Mouse (Mus musculus) heart, embryonic 11.5 days (tissue): ENCODE measurements around the gene Ovol2. TPM values are rescaled to one million over a fixed set of nuclear protein-coding genes. Genes with fewer than 3 reads are reported as not detected.
A peak's percentile ranks its signal among the peaks of the same experiment; 100 is the strongest.

Experiments used
- ATAC-seq: fragments of 200-750 bp; cut with Nextera tagmentation; replicated peaks from 2 replicates; pipeline ENCODE4 v1.8.0; 2017; ENCODE audit warnings: moderate library complexity; ENCODE audit not compliant: insufficient number of reproducible peaks, low FRiP score, low TSS enrichment
- H3K27ac ChIP-seq: fragments of 300-500 bp; sonication (generic); 2 replicates; pipeline ENCODE4 v1.5.1; 2014; ENCODE audit warnings: mild to moderate bottlenecking, low read depth, low read length
- H3K27me3 ChIP-seq: fragments of 300-500 bp; sonication (generic); 2 replicates; pipeline ENCODE4 v1.6.1; 2014; ENCODE audit warnings: mild to moderate bottlenecking, low read length, mixed read lengths; ENCODE audit not compliant: control insufficient read depth, insufficient read depth
- H3K36me3 ChIP-seq: fragments of 300-500 bp; sonication (generic); 2 replicates; pipeline ENCODE4 v1.6.1; 2014; ENCODE audit warnings: mild to moderate bottlenecking, low read length, moderate library complexity, mixed read lengths; ENCODE audit not compliant: control insufficient read depth, insufficient read depth
- H3K4me1 ChIP-seq: fragments of 300-500 bp; sonication (generic); 2 replicates; pipeline ENCODE4 v1.6.1; 2014; ENCODE audit warnings: low read length; ENCODE audit not compliant: control insufficient read depth, insufficient read depth
- H3K4me2 ChIP-seq: fragments of 300-500 bp; sonication (generic); 2 replicates; pipeline ENCODE4 v1.6.1; 2014; ENCODE audit warnings: mild to moderate bottlenecking, moderate library complexity
- H3K4me3 ChIP-seq: fragments of 300-500 bp; sonication (generic); 2 replicates; pipeline ENCODE4 v1.5.1; 2014; ENCODE audit warnings: low read depth, low read length
- H3K9ac ChIP-seq: fragments of 300-500 bp; sonication (generic); 2 replicates; pipeline ENCODE4 v1.6.1; 2014; ENCODE audit warnings: mild to moderate bottlenecking, low read depth, low read length, moderate library complexity
- H3K9me3 ChIP-seq: fragments of 300-500 bp; sonication (generic); replicated peaks from 2 replicates; pipeline ENCODE4 v1.6.1; 2016; ENCODE audit warnings: low read length; ENCODE audit not compliant: control insufficient read depth
- WGBS: fragments of 180-500 bp; shearing (Covaris S2); extraction: QIAGEN DNeasy Blood & Tissue Kit; methylation state at CpG from one replicate; pipeline ENCODE4 v1.1.7; 2014; ENCODE audit not compliant: insufficient replicate concordance; 5-methylcytosine and 5-hydroxymethylcytosine counted together
- polyA plus RNA-seq: library from polyadenylated mRNA; unstranded; fragments of >200 nt; fragmentation: Nextera tagmentation; extraction: Ambion mirVana; gene quantifications from 2 replicates; pipeline ENCODE4 v1.2.1, GENCODE M21; 2014

The Ovol2 gene
- polyA plus RNA-seq, 1 experiment from 2014 or later: 0.10 TPM

DNA sequence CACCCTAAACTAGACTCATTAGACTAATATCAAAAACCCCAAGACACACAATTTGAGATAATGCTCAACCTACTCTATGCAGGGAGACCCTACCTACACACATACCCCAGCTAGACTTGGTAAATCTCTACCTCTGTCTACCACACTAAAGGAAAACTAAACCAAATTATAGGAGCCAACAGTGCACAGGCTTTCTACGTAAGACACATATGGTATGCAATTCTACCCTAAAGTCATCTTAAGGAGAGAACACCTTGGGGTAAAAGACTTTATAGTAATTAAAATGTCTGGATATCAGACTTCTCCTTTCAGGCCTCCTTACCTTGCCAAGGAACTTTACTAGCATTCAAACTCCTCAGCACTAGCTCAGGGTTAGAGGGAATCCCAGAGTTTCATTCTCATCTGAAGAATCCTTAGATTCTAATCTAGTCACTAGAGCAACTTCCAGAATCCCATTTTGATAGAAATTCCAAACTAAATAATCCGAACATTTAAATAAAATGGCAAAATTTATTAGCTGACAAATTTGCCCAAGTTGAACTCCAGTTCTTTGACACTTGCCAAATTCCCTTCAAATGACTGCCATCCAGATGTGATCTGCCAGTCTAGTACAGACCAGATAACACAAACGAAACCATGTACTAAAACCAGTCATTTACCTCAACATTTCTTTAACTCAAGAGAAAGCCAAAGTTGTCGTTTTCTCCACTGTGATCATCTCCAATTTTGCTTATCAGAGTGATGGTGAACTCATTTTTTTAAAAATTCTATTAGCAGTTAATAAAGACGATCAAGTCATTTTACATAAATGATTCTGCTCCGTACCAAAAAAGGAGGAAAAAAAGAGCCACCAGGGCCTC is 63.3 kb downstream of the Ovol2 start:
- no peaks in the 10 kb centered on the region; the same call in 1 of the 2 replicates for H3K36me3 ChIP-seq
- H3K27ac ChIP-seq: peak overlapping the region; percentile 35; the same call in 1 of the 2 replicates
- H3K9ac ChIP-seq: peak overlapping the region; percentile 100
- 8% methylated on average over 6 of the region's 6 CpGs for WGBS
- H3K4me1 ChIP-seq: peaks cover 18% of the 10 kb centered on the region
- H3K4me3 ChIP-seq: peak overlapping the region; percentile 79
- no peaks in the 10 kb centered on the region for H3K27me3 ChIP-seq
- H3K9me3 ChIP-seq: no peaks in the 10 kb centered on the region
- no peak for ATAC-seq
- peak overlapping the region; percentile 83 for H3K4me2 ChIP-seq

GRCm38 (mm10) chr2:144267731-144268015 is 64.3 kb downstream of the Ovol2 start:
- no peaks in the 10 kb centered on the region for H3K27me3 ChIP-seq
- peak overlapping the region; percentile 83 for H3K4me2 ChIP-seq
- 0 out of 2 replicates have a peak overlapping the region, but pooled peaks have one; percentile 1 for H3K9ac ChIP-seq
- peaks cover 18% of the 10 kb centered on the region for H3K4me1 ChIP-seq
- ATAC-seq: no peak
- no peak overlapping the region for H3K27ac ChIP-seq
- peak overlapping the region; percentile 79; the same call in 1 of the 2 replicates for H3K4me3 ChIP-seq
- no peaks in the 10 kb centered on the region for H3K9me3 ChIP-seq
- whole genome bisulfite sequencing: 30% methylated on average over 1 of the region's 1 CpGs
- H3K36me3 ChIP-seq: no peaks in the 10 kb centered on the region; the same call in 1 of the 2 replicates

DNA sequence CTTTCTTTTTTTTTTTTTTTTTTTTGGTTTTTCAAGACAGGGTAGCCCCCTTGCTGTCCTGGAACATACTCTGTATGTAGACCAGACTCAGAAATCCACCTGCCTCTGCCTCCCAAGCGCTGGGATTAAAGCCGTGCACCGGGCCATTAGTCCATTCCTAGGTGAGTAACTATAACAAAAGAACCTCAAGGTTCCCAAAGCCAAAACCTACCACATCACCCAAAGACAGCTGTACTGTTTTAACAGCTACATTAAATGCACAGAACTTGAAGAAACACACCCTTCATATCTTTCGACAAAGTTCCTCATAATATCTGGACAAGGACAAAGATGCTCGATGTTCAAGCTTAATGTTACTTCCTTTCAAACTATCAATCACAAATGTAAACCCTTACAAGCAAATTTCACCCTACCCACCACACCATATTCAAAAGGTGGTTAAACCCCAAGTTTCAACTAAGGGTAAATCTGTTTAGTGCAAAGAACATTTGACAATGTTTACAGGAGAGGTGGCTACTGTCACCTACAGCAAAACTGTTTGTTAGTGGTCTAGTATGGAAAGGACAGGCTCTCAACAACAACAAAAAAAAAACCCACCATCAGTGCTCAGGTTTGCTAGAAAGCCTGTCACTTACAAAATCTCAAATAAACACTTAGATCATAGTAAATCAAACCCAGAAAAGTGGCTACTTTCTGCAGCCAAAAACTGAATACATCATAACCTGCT is 64.8 kb downstream of the Ovol2 start:
- 50% methylated on average over 5 of the region's 5 CpGs for WGBS
- Histone ChIP-seq H3K27ac (no peak overlapping the region), H3K4me3 (peak overlapping the region; percentile 79; the same call in 1 of the 2 replicates), H3K9me3 (no peaks in the 10 kb centered on the region), H3K4me1 (peaks cover 18% of the 10 kb centered on the region), H3K36me3 (no peaks in the 10 kb centered on the region; the same call in 1 of the 2 replicates), H3K4me2 (peak overlapping the region; percentile 83), H3K9ac (0 out of 2 replicates have a peak overlapping the region, but pooled peaks have one; percentile 1), H3K27me3 (no peaks in the 10 kb centered on the region)
- ATAC-seq: no peak

DNA sequence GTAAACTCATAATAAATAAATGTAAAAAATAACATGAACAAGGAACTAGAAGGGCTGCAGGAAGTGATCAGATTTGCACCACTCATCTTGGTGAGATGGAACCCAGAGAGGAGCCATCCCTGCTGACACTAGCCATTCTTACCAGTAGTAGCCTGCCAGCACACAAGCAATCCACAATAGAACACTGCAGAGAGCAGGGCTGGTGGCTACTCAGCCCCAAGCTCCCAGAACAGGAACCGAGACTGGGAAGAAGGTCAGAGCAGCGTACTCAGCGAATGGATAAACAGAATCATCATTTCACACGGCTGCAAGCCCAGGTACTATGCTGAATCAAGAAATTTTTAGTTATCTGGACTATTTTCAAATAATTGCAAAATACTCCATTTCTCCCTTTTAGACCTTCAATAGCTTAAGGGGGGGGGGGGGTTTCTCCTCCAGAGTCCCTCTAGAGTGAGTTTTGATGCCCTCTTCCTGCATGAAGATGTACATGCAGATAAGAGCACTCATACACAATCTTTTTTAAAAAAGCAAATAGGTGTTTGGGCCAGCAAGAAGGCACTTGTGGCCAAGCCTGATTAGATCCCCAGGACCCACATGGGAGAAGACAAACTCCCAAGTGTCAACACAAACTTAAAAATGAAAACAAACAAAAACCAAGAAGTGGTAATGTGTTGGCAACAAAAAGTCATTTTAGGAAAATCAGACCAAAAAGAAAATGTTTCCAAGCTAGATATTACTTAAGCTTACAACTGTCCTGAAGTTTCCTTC is 65.8 kb downstream of the Ovol2 start:
- ATAC-seq: no peak
- peak overlapping the region; percentile 83; the same call in 1 of the 2 replicates for H3K4me2 ChIP-seq

DNA sequence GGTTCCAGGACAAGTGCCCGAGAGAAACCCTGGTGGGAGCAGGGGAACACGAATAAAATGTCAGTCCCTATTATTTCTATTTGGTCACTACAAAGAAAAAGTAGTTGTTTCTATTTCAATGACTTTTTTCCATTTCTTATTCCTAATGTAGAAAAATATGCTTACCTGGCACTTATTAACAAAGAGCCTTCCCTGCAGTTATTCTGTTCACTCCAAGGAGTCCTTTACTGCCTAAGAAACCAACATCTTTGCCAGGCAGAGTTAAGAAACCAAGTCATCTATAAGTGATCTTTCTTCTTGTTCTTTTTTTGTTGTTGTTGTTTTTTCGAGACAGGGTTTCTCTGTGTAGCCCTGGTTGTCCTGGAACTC is 66.8 kb downstream of the Ovol2 start:
- Histone ChIP-seq H3K9me3 (no peaks in the 10 kb centered on the region), H3K27me3 (no peaks in the 10 kb centered on the region), H3K9ac (no peak overlapping the region), H3K4me2 (no peak overlapping the region), H3K27ac (no peak overlapping the region), H3K4me1 (peaks cover 18% of the 10 kb centered on the region), H3K4me3 (no peak overlapping the region), H3K36me3 (peaks cover 4% of the 10 kb centered on the region; the same call in 1 of the 2 replicates)
- no peak for ATAC-seq
- WGBS: 71% methylated on average over 3 of the region's 3 CpGs

More for the DNA sequence above, 65.8 kb downstream of the Ovol2 start:
- no peaks in the 10 kb centered on the region for H3K9me3 ChIP-seq
- 50% methylated on average over 4 of the region's 4 CpGs for WGBS
- no peak overlapping the region for H3K9ac ChIP-seq
- no peak overlapping the region for H3K27ac ChIP-seq
- peaks cover 3% of the 10 kb centered on the region; the same call in 1 of the 2 replicates for H3K36me3 ChIP-seq
- H3K4me1 ChIP-seq: peaks cover 18% of the 10 kb centered on the region
- no peak overlapping the region for H3K4me3 ChIP-seq
- H3K27me3 ChIP-seq: no peaks in the 10 kb centered on the region

DNA sequence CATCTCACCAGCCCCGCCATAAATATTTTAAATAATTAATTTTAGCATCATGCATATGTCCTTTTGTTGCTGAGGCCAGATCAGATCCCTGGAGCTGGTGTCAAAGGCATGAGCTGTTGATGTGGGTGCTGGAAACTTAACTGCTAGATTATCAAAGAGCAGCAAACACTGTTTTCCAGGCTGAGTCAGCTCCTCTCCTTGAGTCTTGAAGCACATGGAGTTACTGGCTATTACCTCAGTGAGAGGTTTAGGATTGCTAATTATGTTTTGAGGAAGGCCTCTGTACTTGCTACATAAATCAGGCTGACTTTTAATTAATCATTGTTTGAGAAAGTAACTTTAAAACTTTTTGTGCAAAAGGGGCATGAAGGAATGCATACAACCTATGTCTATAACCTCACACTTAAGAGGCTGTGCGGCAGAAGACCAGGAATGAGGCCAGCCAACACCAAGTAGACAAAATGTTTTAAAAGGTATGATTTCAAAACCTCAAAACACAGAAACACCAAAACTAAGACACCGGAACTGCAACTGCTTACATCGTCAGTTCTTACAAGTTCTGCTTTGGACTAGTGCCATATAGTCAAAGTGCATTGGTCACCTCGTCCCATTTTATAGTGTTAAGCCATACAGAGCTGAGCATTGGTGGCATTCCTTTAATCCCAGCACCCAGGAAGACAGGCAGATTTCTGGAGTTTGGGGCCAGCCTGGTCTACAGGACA is 67.4 kb downstream of the Ovol2 start:
- H3K4me2 ChIP-seq: no peak overlapping the region
- peaks cover 4% of the 10 kb centered on the region for H3K36me3 ChIP-seq
- no peak for ATAC-seq
- H3K27me3 ChIP-seq: no peaks in the 10 kb centered on the region
- no peaks in the 10 kb centered on the region for H3K9me3 ChIP-seq
- no peak overlapping the region for H3K9ac ChIP-seq
- no peak overlapping the region for H3K4me3 ChIP-seq
- no peak overlapping the region for H3K27ac ChIP-seq
- peaks cover 18% of the 10 kb centered on the region for H3K4me1 ChIP-seq
- 82% methylated on average over 5 of the region's 5 CpGs for WGBS

- Histone ChIP-seq H3K9ac (no peak overlapping the region), H3K36me3 (peaks cover 4% of the 10 kb centered on the region), H3K4me2 (no peak overlapping the region), H3K4me1 (peaks cover 7% of the 10 kb centered on the region; the same call in 1 of the 2 replicates), H3K27ac (no peak overlapping the region), H3K9me3 (no peaks in the 10 kb centered on the region), H3K27me3 (no peaks in the 10 kb centered on the region), H3K4me3 (no peak overlapping the region)
- no peak for ATAC-seq
- WGBS: 88% methylated on average over 2 of the region's 2 CpGs
Measured at GRCm38 (mm10) chr2:144262837-144263236, 69.1 kb downstream of the Ovol2 start.
